12 mouse cellular contexts compared by ENCODE assay signal in genomic region chr17:72194976-72195650, GRCm38 (mm10).
A peak's percentile ranks its signal among the peaks of the same experiment; 100 is the strongest.
DNase-seq lines count a peak whose midpoint lies in the region; ATAC-seq and TF ChIP-seq lines count a peak whose summit lies in the region.
"Had no signal": no experiment of that assay in that cellular context is flagged by ENCODE, and none has a peak within 500 bp of the region (broad histone marks: within the 10 kb centered on the region; RNA-seq: fewer than 3 reads in every experiment).

No protein-coding gene starts in this region.

- no peak overlapping the region for H3K4me2 ChIP-seq in hindbrain, postnatal 0 days (ENCODE audit: low read depth, low read length)
- H3K4me2 ChIP-seq: heart, embryonic 12.5 days; liver, embryonic 12.5 days had no signal

- H3K9ac ChIP-seq in hindbrain, postnatal 0 days (replicated peaks; ENCODE audit: low read length), result no peak overlapping the region
- H3K9ac ChIP-seq: heart, embryonic 12.5 days; liver, embryonic 12.5 days had no signal

- no peaks in the 10 kb centered on the region for H3K36me3 ChIP-seq in hindbrain, postnatal 0 days (ENCODE audit: insufficient read depth, low read length)
- H3K36me3 ChIP-seq: heart, embryonic 12.5 days; liver, embryonic 12.5 days had no signal

- no peaks in the 10 kb centered on the region for H3K9me3 ChIP-seq in hindbrain, postnatal 0 days (ENCODE audit: low read length)
- H3K9me3 ChIP-seq: heart, embryonic 12.5 days; liver, embryonic 12.5 days had no signal

- no peak overlapping the region for H3K4me3 ChIP-seq in hindbrain, postnatal 0 days (ENCODE audit: low read length)
- H3K4me3 ChIP-seq: heart, embryonic 12.5 days; liver, embryonic 12.5 days had no signal

- peak overlapping the region; percentile 37; the same call in 1 of the 2 replicates for H3K27ac ChIP-seq in hindbrain, postnatal 0 days
- H3K27ac ChIP-seq: liver, embryonic 12.5 days had no signal

- peaks cover 9% of the 10 kb centered on the region; the same call in 1 of the 2 replicates for H3K4me1 ChIP-seq in hindbrain, postnatal 0 days (ENCODE audit: insufficient read depth, low read length)
- H3K4me1 ChIP-seq: heart, embryonic 12.5 days; liver, embryonic 12.5 days had no signal

- peak; percentile 22 to 34 for DNase-seq in cerebellum, postnatal 25 days
- no peak for DNase-seq in cerebellum, postnatal 36 days
- DNase-seq in right cerebral cortex, postnatal 4 days, result peak; percentile 10
- no peak for DNase-seq in right cerebral cortex, postnatal 36 days (ENCODE audit: low spot score in 2 of 2)
- peak; percentile 76 for DNase-seq in hindbrain, postnatal 0 days (ENCODE audit: low spot score)
- DNase-seq in retina, postnatal 1 day, result peak; percentile 62
- DNase-seq in right cerebral cortex, adult 18-20 months, result no peak
- DNase-seq in adrenal gland, postnatal 36 days, result no peak
- DNase-seq: adrenal gland, adult 2 months had no signal

- ATAC-seq in hindbrain, postnatal 0 days, result peak; percentile 89
- ATAC-seq: inflammation-experienced regulatory T-cells, adult 6 months; liver, embryonic 12.5 days had no signal

- no peaks in the 10 kb centered on the region for H3K27me3 ChIP-seq in hindbrain, postnatal 0 days (ENCODE audit: insufficient read depth, low read length)
- H3K27me3 ChIP-seq: heart, embryonic 12.5 days; liver, embryonic 12.5 days had no signal

- TF ChIP-seq CTCF in hindbrain, postnatal 0 days (IDR thresholded peaks at IDR 0.05; ENCODE audit: low read depth), result no peak

- 20% methylated on average over 12 of the region's 12 CpGs for WGBS in hindbrain, postnatal 0 days

Comparison
In these comparisons a context has a peak if more than half of its experiments do, and no peak if none do; other contexts are left out.
1. DNase-seq: peak in cerebellum, postnatal 25 days (2 of 2), right cerebral cortex, postnatal 4 days (single experiment), hindbrain, postnatal 0 days (single experiment) and retina, postnatal 1 day (single experiment); none in cerebellum, postnatal 36 days (0 of 2), right cerebral cortex, postnatal 36 days (0 of 2), right cerebral cortex, adult 18-20 months (single experiment) and adrenal gland, postnatal 36 days (0 of 2).